Mouse (Mus musculus) CD4-positive helper T cell, adult 2 months (primary cell): ENCODE measurements around the gene Zfp865.

Experiments used
- DNase-seq: peaks from one replicate; pipeline ENCODE4 v3.0.0-alpha.2; 2012; ENCODE audit warnings: low read depth, missing footprints, low spot score

Zfp865 gene

DNA sequence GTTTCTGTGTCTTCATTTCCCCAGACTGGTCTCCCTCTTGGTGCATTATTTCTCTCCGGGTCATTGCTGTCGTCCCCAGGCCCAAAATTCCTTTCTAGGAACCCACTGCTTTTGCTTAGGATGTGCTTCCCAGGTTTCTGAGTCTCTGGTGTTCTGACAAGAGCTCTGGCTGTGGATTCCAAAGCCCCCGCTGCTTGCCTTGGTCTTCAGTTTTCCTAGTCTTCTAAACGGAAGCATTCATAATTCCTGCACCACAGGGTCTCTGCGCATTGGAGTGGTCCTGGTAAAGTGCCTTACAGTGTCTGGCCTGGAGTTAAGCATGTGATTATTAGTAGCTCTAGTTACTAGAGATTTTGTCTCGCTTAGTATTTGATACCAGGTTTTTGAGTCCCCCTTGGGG, 60.6 kb downstream of the Zfp865 start:
- DNase-seq, result no peak

DNA sequence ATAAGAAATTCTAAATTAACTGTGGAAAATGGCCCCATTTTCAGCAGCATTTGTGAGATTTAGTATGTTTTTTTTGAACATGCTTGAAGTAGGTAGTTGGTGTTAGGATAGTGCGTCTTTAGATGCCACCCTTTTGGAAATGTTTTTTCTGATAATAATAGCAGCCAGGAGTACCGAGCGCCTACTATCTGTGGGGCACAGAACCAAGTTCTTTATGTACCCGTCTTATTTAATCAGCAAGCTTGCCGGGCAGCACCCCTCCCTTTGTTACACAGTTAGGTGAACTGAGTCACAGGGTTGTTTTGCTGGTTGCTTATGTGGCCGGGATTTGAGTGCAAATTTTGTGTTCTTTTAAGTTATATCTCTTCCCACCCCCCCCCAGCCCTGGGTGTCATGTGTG, 61.1 kb downstream of the Zfp865 start:
- no peak for DNase-seq

DNA sequence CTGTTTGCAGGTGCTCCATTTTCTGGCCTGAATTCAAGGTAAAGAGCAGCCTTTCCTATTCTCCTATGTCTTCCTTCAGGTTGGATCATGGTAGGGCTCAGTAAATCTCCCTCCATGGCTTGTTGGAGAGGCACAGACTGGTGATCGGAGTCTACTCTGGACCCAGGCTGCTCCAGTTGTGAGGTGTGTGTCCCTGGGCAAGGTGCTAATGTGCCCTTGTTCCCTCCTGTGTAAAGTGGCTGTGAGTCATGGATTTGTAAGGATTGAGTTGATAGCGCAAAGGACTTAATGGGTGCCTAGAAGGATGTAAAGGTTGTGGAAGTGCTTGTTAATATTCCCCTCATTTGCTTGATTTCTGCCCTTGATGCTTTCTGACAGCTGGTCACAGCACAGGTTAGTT, 61.8 kb downstream of the Zfp865 start:
- DNase-seq, result no peak

GRCm38 (mm10) chr7:5083325-5084105, 63.3 kb downstream of the Zfp865 start:
- no peak for DNase-seq

DNA sequence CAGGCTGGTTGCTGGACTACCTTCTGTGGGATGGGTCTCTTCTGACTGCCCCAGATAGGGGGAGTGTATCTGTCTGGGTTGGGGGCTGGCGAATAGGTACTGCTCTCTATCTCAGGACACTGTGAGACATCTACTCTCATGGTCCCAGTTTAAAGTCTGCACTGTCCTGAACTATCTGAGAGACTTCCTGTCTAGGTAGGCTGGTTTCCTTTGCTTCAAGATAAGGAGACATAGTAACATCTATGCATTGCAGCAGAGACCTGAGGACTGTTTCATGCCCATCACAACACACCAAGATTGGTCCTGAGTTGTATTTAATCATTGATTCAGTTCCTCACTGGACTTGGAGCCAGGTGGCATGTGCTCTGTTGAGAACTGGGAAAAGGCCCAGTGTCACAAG, 65.3 kb downstream of the Zfp865 start:
- no peak for DNase-seq
